Mouse (Mus musculus): ENCODE measurements around the gene Ankrd11. TPM values are rescaled to one million over a fixed set of nuclear protein-coding genes. Genes with fewer than 3 reads are reported as not detected.

Gene Ankrd11
- polyA plus RNA-seq, 1 experiment from 2014 or later, result 46.5 TPM

DNA sequence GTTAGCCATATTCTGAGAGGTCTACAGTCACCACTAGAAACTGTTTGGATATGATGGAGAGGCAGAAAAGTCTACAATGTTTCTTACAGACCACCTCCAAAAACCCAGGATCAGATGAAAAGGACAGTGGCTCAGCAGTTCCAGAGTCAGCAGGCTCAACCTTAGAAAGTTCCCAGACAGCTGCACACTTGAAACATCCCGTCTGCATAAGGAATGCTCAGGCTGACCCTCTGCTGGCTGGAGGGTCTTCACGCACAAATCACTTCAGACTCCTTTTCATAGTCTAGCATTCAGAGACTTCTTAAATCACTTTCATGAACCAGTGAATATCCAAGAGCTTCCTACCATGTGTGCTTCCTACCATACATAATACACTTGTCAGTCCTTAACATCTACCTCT lies 49.8 kb downstream of the Ankrd11 start:
- TF ChIP-seq CTCF (IDR thresholded peaks at IDR 0.05), result no peak
- no peak for TF ChIP-seq EP300 (IDR thresholded peaks at IDR 0.05)
- WGBS, result 53% methylated on average over 2 of the region's 2 CpGs

DNA sequence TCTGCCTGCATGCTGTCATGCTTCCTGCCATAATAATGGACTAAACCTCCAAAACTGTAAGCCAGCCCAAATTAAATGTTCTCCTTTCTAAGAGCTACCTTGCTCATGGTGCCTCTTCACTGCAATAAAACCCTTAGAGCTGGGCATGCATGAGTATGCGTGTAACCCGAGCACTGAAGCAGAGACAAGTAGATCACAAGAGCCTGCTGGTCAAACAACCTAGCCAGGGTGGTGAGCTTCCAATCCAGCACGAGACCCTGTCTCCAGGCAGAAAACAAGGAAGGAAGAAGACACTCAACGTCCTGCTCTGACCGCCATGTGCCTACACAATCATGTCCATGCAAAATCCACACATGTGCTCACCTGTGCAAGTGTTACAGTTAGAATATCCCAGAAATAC lies 50.7 kb downstream of the Ankrd11 start:
- Histone ChIP-seq H3K27me3 (replicated peaks; ENCODE audit: insufficient read depth, low read length) (no peaks in the 10 kb centered on the region), H3K27ac (ENCODE audit: low read length) (no peak overlapping the region), H3K4me3 (ENCODE audit: low read depth, low read length) (no peak overlapping the region), H3K9me3 (ENCODE audit: low read length) (no peaks in the 10 kb centered on the region), H3K4me2 (replicated peaks; ENCODE audit: low read depth, low read length) (no peak overlapping the region), H3K4me1 (ENCODE audit: insufficient read depth, low read depth, low read length) (peaks cover 33% of the 10 kb centered on the region), H3K9ac (replicated peaks; ENCODE audit: low read depth) (no peak overlapping the region), H3K36me3 (ENCODE audit: insufficient read depth, low read length) (no peaks in the 10 kb centered on the region)
- DNase-seq (ENCODE audit: low spot score), result no peak
- TF ChIP-seq CTCF (IDR thresholded peaks at IDR 0.05) (no peak), EP300 (IDR thresholded peaks at IDR 0.05) (no peak)
- peak; percentile 58; the same call in 1 of the 2 replicates for ATAC-seq
- WGBS, result 51% methylated on average over 5 of the region's 5 CpGs

More for the DNA sequence above, 49.8 kb downstream of the Ankrd11 start:
- no peak for DNase-seq (ENCODE audit: low spot score)
- no peaks in the 10 kb centered on the region for H3K36me3 ChIP-seq (ENCODE audit: insufficient read depth, low read length)
- no peak for ATAC-seq
- H3K4me3 ChIP-seq (ENCODE audit: low read depth, low read length), result no peak overlapping the region
- no peak overlapping the region for H3K9ac ChIP-seq (replicated peaks; ENCODE audit: low read depth)
- H3K27ac ChIP-seq (ENCODE audit: low read length), result no peak overlapping the region
- H3K27me3 ChIP-seq (replicated peaks; ENCODE audit: insufficient read depth, low read length), result no peaks in the 10 kb centered on the region
- H3K4me2 ChIP-seq (replicated peaks; ENCODE audit: low read depth, low read length), result no peak overlapping the region
- H3K9me3 ChIP-seq (ENCODE audit: low read length), result no peaks in the 10 kb centered on the region
- peaks cover 27% of the 10 kb centered on the region for H3K4me1 ChIP-seq (ENCODE audit: insufficient read depth, low read depth, low read length)

DNA sequence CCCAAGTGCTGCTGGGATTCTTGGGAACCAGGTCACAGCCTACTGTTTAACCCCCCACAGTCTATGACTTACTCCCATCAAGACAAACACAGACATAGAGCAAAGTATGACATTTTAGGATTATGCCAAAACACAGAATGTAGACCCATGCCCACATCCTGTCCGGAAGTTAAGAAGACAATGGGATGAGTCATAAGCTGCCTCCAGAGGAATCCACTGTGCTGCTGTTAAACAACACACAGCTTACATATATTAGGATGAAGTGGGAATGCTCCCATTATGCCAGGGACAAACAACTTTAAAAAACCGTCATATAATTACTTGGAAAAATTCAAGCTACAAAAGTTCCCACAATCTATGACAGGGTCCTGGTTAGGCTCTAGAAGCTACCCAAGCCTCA lies 52.1 kb downstream of the Ankrd11 start:
- DNase-seq (ENCODE audit: low spot score) (peak; percentile 46), ATAC-seq (peak; percentile 57)
- Histone ChIP-seq H3K27ac (ENCODE audit: low read length) (no peak overlapping the region), H3K9ac (replicated peaks; ENCODE audit: low read depth) (no peak overlapping the region), H3K4me3 (ENCODE audit: low read depth, low read length) (no peak overlapping the region), H3K36me3 (ENCODE audit: insufficient read depth, low read length) (no peaks in the 10 kb centered on the region), H3K9me3 (ENCODE audit: low read length) (no peaks in the 10 kb centered on the region), H3K27me3 (replicated peaks; ENCODE audit: insufficient read depth, low read length) (no peaks in the 10 kb centered on the region), H3K4me1 (ENCODE audit: insufficient read depth, low read depth, low read length) (peaks cover 38% of the 10 kb centered on the region), H3K4me2 (replicated peaks; ENCODE audit: low read depth, low read length) (no peak overlapping the region)
- 68% methylated on average over 2 of the region's 2 CpGs for WGBS
- TF ChIP-seq CTCF (IDR thresholded peaks at IDR 0.05) (no peak), EP300 (IDR thresholded peaks at IDR 0.05) (no peak)

DNA sequence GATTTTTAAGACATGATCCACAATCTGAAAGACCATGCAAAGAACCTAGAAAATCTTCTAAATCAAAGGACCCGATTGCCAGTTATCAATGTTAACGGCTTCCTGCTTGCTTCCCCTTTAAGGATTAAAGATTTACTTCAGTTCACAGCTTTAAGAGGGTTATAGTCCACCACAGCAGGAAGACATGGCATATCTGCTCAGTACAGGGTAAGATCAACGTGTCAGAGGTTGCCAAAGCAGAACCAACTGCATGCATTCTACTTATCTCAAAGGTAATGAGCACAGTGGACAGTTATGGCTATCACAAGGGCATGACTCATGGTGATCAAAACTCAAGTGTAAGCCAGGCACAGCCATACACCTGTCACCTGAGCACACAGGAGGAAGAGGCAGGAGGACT lies 53.1 kb downstream of the Ankrd11 start:
- TF ChIP-seq CTCF (IDR thresholded peaks at IDR 0.05), result no peak
- TF ChIP-seq EP300 (IDR thresholded peaks at IDR 0.05), result no peak
- peaks cover 36% of the 10 kb centered on the region for H3K4me1 ChIP-seq (ENCODE audit: insufficient read depth, low read depth, low read length)
- H3K36me3 ChIP-seq (ENCODE audit: insufficient read depth, low read length), result no peaks in the 10 kb centered on the region
- no peaks in the 10 kb centered on the region for H3K27me3 ChIP-seq (replicated peaks; ENCODE audit: insufficient read depth, low read length)
- H3K9me3 ChIP-seq (ENCODE audit: low read length), result no peaks in the 10 kb centered on the region
- H3K27ac ChIP-seq (ENCODE audit: low read length), result no peak overlapping the region
- H3K9ac ChIP-seq (replicated peaks; ENCODE audit: low read depth), result no peak overlapping the region
- DNase-seq (ENCODE audit: low spot score) (no peak), ATAC-seq (no peak)
- no peak overlapping the region for H3K4me3 ChIP-seq (ENCODE audit: low read depth, low read length)
- H3K4me2 ChIP-seq (replicated peaks; ENCODE audit: low read depth, low read length), result no peak overlapping the region
- WGBS, result 65% methylated on average over 3 of the region's 3 CpGs

DNA sequence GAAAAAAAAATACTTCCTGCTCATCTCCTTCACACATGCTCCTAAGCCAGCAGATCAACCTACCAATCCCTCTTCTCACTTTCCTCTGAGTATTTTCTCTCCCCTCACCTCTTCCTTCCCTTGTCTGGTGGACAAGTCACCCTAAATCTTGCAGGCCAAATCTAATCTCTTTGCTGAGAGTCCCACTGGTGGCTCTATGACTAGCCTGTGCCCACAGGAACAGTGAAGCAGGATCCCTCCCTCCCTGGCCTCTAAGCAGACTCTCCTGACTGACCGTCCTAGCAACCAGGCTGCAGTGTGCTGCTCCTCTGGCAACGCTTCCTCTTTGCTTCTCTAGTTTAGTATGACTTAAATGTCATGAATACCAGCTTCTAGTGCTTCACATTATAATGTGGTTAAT lies 54.8 kb downstream of the Ankrd11 start:
- H3K27me3 ChIP-seq (replicated peaks; ENCODE audit: insufficient read depth, low read length), result no peaks in the 10 kb centered on the region
- DNase-seq (ENCODE audit: low spot score) (no peak), ATAC-seq (no peak)
- H3K9ac ChIP-seq (replicated peaks; ENCODE audit: low read depth), result no peak overlapping the region
- peaks cover 27% of the 10 kb centered on the region for H3K4me1 ChIP-seq (ENCODE audit: insufficient read depth, low read depth, low read length)
- no peak overlapping the region for H3K4me3 ChIP-seq (ENCODE audit: low read depth, low read length)
- no peak overlapping the region for H3K27ac ChIP-seq (ENCODE audit: low read length)
- WGBS, result 35% methylated on average over 2 of the region's 2 CpGs
- TF ChIP-seq EP300 (IDR thresholded peaks at IDR 0.05), result no peak
- no peak for TF ChIP-seq CTCF (IDR thresholded peaks at IDR 0.05)
- no peaks in the 10 kb centered on the region for H3K36me3 ChIP-seq (ENCODE audit: insufficient read depth, low read length)
- no peak overlapping the region for H3K4me2 ChIP-seq (replicated peaks; ENCODE audit: low read depth, low read length)
- no peaks in the 10 kb centered on the region for H3K9me3 ChIP-seq (ENCODE audit: low read length)

DNA sequence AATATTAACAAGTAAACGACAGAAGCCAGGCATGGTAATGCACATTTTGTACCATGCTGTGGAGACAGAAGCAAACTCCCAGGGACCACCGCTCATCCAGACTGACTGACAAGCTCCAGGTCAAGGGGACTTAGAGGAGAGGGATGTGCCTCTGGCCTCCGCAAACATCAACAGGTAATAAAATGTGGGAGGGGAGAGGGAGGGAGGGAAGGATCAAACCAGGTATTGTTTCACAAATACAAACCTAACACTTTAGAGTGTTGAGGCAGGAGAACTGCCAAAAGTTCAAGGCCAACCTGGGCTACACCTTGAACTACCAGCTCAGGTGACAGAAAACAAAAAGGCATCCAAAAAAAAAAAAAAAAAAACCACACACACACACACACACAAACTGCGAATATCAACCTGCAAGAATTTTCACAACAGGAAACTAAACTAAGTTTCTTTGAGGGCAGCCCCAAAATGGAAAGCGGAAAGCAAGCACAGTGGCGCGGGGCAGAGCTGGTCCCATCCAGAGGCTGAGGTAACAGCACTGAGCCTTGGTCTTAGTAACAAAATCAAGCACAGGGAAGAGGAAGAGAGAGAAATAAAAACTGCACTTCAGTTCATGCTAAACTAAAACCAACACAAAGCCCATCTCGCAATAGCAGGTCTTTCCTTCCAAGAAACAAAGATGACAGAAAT lies 55.4 kb downstream of the Ankrd11 start:
- Histone ChIP-seq H3K4me3 (ENCODE audit: low read depth, low read length) (no peak overlapping the region), H3K36me3 (ENCODE audit: insufficient read depth, low read length) (no peaks in the 10 kb centered on the region), H3K4me1 (ENCODE audit: insufficient read depth, low read depth, low read length) (peaks cover 23% of the 10 kb centered on the region), H3K4me2 (replicated peaks; ENCODE audit: low read depth, low read length) (no peak overlapping the region), H3K9me3 (ENCODE audit: low read length) (no peaks in the 10 kb centered on the region), H3K27ac (ENCODE audit: low read length) (no peak overlapping the region), H3K9ac (replicated peaks; ENCODE audit: low read depth) (no peak overlapping the region), H3K27me3 (replicated peaks; ENCODE audit: insufficient read depth, low read length) (no peaks in the 10 kb centered on the region)
- DNase-seq (ENCODE audit: low spot score), result no peak
- ATAC-seq, result no peak
- TF ChIP-seq EP300 (IDR thresholded peaks at IDR 0.05) (no peak), CTCF (IDR thresholded peaks at IDR 0.05) (no peak)
- WGBS, result 80% methylated on average over 8 of the region's 8 CpGs
